Mouse (Mus musculus) mouse embryonic stem cell (cell line): ENCODE results near the gene Tmem151b.

ENCODE experiments used
- in situ Hi-C, 2 experiments: fragments of 300-500 bp; cut with MboI; formaldehyde crosslinking; loops; 1 replicate in 1 of 2; 3 replicates in 1 of 2; pipeline ENCODE4 v1.14.3; 2019 to 2020; ENCODE audit warnings: low sequenced_read_pairs in 2 of 2, low pct_unique_long_range_greater_than_20kb in 1 of 2, mixed read lengths in 1 of 2; ENCODE audit not compliant: unreplicated experiment in 1 of 2

Gene Tmem151b

DNA sequence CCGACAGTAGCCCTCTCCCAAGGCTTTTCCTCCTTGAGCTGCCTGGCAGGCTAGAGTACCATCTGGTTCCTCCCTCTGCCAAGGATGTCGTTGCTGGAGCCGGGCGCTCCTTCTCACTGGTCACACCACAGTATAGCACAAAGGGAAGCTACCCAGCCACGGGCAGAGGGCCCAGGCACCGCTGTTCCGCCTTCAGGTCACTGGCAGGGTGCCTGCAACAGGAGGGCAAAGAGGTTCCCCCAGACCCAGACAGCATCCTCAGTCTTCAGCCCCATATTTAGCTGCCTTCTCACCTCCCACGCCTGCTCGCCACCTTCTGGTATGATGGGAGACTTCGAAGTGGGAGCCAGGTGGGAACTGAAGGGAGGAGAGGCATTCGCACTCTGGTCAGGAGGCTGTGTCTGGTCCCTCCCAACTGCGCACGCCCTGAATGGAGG is 19.1 kb downstream of the Tmem151b start:
- in situ Hi-C loops: no loop called here

DNA sequence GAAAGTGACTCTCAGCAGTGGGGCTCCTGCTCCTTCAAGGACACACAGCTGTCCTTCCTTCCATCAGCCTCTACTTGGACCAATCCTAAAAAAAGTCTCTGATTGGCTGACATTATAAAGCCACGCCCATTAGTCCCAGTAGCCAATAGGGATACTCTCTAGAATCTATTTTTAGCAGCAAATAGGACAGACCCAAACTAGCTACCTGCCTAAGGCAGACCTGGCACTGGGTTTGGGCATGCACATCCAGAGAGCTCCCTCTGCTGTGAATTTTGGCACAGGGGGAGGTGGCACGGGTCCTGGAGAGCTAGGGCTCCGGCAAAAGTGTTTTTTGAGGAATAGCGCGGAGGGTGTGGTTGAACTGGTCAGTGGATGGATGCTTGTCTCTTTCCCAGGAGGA is 22.9 kb downstream of the Tmem151b start:
- in situ Hi-C loops: no loop called here

DNA sequence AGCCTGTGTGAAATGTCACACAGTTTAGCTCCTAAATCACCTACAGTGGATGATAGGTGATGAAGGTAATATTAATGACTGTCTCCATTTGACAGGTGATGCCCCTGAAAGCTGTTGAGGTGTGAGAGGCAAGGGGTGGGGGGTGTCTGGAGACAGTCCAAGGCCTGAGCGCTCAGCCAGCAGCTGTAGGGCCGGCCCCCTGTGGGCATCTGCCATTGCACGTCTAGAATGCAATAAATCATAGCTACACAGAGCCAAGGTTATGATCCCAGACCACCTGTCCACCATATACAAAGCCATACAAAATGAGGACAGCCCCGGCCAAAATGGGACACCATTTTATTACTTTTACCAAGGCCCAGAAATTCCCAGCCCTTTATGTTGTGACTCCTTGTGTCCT is 24.5 kb downstream of the Tmem151b start:
- in situ Hi-C loops: no loop called here

DNA sequence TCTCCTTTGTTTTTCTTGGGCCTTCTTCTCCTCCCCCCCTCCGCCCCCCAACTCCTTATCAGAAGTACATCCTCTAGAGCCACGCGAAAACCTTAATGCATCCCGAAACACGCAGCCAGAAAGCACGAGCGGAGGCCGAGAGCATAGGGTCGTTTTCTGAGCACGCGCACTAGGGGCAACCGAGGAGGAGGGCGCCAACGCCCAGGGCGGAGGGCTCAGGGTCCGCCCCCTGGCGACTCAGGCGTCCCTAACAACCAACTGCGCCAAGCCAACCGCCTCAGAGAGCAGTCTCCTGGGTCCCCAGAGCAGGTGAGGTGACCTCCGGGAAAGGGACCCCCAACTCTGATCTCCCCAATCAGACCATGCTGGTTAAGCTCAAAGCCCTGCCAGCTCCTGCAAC is 26.2 kb downstream of the Tmem151b start, which contains the start of gene Tcte1:
Gene Tcte1 (plus strand): TSS at position 172 of the 400 bp plus-strand sequence.
- in situ Hi-C loops: no loop called here

- in situ Hi-C loops: no loop called here
These were observed 29.3 kb downstream of the Tmem151b start for GRCm38 (mm10) chr17:45520136-45520535.

- in situ Hi-C loops: no loop called here
These were observed 30.6 kb downstream of the Tmem151b start for GRCm38 (mm10) chr17:45518766-45519475.

GRCm38 (mm10) chr17:45517549-45518215 is 31.8 kb downstream of the Tmem151b start:
- in situ Hi-C loops: no loop called here

GRCm38 (mm10) chr17:45517135-45517534 is 32.3 kb downstream of the Tmem151b start:
- in situ Hi-C loops: no loop called here

- in situ Hi-C loops: no loop called here
These were observed 33.0 kb downstream of the Tmem151b start for GRCm38 (mm10) chr17:45516488-45516887.

DNA sequence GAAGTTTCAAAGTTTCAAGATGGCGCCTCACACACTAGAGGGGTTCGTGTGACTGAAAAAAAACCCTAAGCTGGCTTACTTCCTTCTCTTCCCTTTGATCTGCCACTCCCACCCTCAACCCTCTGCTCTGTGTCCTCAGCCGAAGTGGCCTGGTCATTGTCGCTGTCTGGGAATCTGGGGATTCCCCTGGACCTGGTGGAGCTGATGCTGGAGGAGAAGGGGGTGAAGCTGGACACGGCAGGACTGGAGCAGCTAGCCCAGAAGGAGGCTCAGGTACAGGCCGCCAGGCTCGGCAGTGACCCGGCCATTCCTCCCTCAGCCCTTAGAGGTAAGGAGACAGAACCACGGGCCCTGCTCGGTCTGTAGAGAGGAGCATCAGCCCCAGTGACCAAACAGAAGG is 33.7 kb downstream of the Tmem151b start:
- in situ Hi-C loops: no loop called here

GRCm38 (mm10) chr17:45515204-45515726 is 34.2 kb downstream of the Tmem151b start:
- in situ Hi-C loops: no loop called here

- in situ Hi-C loops: no loop called here
These were observed 37.7 kb downstream of the Tmem151b start for GRCm38 (mm10) chr17:45511757-45512156.

GRCm38 (mm10) chr17:45510871-45511270 is 38.6 kb downstream of the Tmem151b start:
- in situ Hi-C loops: no loop called here

DNA sequence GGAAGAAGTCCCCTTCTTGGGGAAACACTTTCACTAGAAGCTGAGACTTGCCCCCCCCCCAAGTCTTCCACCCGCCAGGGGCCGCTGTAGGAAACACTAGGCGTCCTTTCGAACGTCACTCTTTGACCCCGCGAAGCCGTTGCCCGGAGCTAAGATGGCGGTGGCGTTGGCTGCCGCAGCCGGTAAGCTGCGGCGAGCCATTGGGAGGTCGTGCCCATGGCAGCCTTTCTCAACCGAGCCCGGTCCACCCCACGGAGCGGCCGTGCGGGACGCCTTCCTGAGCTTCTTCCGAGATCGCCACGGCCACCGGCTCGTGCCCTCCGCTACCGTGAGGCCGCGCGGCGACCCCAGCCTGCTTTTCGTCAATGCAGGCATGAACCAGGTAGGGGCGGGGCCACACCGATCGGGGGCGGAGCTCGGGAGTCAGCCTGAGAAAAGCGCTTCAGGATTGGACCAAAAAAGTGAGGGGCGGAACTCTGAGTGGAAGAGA is 42.7 kb downstream of the Tmem151b start, which contains the start of gene Aars2:
Gene Aars2 (plus strand): TSS at position 142 of the 490 bp plus-strand sequence.
- in situ Hi-C loops: no loop called here

DNA sequence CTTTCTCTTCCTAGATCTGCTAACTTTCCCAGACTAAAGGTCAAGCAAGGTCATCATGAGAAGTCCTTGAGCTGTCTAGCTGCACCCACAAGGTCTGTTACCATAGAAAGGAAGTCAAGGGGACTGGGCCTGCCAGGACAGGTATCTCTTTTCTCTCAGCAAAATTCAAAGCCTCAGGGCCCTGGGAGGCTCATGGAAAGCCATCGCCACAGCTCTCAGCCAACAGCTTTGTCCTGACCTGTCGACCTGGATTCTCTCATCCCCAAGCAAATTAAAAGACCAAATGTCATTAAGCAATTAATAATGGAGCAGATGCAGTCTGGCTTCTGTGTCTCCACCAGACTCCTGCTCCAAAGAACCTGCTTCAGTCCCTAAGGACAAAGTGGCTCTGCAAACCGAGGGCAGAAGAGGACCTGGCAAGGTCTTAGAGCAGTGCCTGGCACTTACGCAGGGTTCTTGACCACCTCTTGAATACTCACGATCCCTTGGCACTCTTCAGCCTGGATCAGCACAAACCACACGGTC is 43.5 kb downstream of the Tmem151b start:
- in situ Hi-C loops: no loop called here

DNA sequence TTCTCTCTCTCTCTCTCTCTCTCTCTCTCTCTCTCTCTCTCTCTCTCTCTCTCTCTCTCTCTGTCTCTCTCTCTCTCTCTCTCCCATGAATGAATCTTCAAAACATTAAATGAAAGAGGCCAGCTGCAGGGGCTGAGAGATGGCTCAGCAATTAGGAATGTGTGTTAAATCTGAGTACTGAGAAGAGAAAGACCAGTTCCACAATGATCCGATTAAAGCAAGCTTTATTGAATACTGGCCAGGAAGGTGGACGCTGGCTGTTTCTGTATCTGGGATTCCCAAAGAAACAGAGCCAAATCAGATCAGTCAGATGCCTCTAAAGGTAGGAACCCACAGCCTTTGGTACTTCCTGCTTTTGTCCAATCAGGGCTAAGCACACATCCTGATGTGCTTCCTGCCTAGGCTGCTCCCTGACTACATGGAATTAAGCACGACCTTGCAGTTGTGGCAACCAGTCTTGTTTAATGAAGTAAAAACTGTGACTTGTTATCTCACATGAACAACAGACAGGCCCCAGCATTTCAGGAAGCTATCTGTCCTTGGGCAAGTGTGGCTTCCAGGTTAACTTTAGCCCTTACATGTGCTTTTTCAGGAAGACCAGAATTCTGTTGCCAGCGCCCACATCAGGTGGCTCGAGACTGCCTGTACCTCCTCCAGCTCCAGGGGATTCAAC is 46.0 kb downstream of the Tmem151b start:
- in situ Hi-C loops: no loop called here

DNA sequence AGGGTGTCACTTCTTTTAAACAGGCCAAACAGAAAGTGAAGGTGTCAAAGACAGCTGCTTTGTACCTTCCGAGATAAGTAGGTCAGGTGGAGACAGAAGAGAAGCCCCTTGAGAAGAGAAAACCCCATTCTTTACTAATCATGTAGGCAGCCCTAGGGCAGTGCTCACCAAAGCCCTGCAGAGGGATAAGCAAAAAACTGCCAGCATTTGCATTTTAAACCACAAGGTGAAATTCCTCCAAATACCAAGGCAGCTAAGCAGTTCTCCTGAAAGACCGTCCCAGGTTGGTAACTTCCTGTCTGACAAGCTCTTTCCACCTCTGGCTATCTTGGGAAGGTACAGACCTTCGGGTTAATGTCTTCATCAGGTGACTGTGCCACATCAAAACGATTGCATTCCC is 47.2 kb downstream of the Tmem151b start:
- in situ Hi-C loops: no loop called here

DNA sequence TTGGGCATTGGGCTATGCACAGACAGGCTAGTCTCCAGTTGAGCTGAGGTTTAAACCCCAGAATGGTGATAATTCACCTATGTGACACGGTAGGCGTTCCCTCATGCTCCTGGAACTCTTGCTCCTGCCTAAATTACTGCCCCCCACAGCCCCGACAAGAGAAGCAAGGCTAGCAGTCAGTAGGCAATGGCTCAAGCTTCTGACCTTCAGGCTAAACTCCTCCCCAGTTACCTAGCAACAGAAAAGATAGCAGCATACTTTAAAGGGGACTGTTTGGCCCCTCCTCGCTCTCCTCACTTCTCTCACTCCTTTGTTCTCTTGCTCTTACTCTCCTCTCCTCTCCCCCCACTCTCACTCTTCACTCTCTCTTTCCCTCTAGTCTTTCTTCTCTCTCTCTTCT is 48.5 kb downstream of the Tmem151b start:
- in situ Hi-C loops: no loop called here

DNA sequence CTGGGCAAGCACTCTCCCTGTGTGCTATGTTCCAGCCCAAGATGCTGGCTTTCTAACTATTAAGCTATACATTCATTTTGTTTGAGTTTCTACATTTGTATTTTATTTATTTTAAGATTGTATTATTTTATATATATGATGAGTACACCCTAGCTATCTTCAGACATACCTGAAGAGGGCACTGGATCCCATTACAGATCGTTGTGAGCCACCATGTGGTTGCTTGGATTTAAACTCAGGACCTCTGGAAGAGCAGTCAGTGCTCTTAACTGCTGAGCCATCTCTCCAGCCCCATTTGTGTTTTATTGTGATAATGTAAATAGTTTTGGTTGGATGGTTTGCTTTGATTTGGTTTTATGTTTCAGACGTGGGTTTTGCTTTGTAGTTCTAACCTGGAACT is 50.0 kb downstream of the Tmem151b start:
- in situ Hi-C loops: loop anchor here in 1 of 2 experiments (25.0 kb wide), 1 partner anchor 163 kb away; the partner anchor contains the start of gene Capn11
